Mouse (Mus musculus) kidney, embryonic 16.5 days (tissue): Measurements from ENCODE around the gene Fgfr2. TPM values are rescaled to one million over a fixed set of nuclear protein-coding genes. Genes with fewer than 3 reads are reported as not detected.

ENCODE experiments used
- ATAC-seq: fragments of 200-750 bp; cut with Nextera tagmentation; 2 replicates; pipeline ENCODE4 v1.8.0; 2017; ENCODE audit warnings: moderate TSS enrichment; ENCODE audit not compliant: low FRiP score, low TSS enrichment
- H3K27ac ChIP-seq: fragments of 300-500 bp; sonication (generic); 2 replicates; pipeline ENCODE4 v1.5.1; 2014; ENCODE audit warnings: low read length
- H3K27me3 ChIP-seq: fragments of 300-500 bp; sonication (generic); 2 replicates; pipeline ENCODE4 v1.6.1; 2014; ENCODE audit warnings: low read length, control low read depth, mixed read lengths; ENCODE audit not compliant: insufficient read depth
- H3K36me3 ChIP-seq: fragments of 300-500 bp; sonication (generic); 2 replicates; pipeline ENCODE4 v1.6.1; 2014; ENCODE audit warnings: low read length, control low read depth, mixed read lengths; ENCODE audit not compliant: insufficient read depth
- H3K4me1 ChIP-seq: fragments of 300-500 bp; sonication (generic); 2 replicates; pipeline ENCODE4 v1.6.1; 2014; ENCODE audit warnings: low read length, control low read depth, mixed read lengths; ENCODE audit not compliant: insufficient read depth
- H3K4me2 ChIP-seq: fragments of 300-500 bp; sonication (generic); replicated peaks from 2 replicates; pipeline ENCODE4 v1.6.1; 2014; ENCODE audit warnings: low read depth, low read length
- H3K4me3 ChIP-seq: fragments of 300-500 bp; sonication (generic); 2 replicates; pipeline ENCODE4 v1.5.1; 2014; ENCODE audit warnings: mild to moderate bottlenecking, low read length
- H3K9ac ChIP-seq: fragments of 300-500 bp; sonication (generic); replicated peaks from 2 replicates; pipeline ENCODE4 v1.6.1; 2014; ENCODE audit warnings: low read length
- H3K9me3 ChIP-seq: fragments of 300-500 bp; sonication (generic); 2 replicates; pipeline ENCODE4 v1.6.1; 2016; ENCODE audit warnings: low read length, control low read depth
- WGBS: fragments of 180-500 bp; shearing (Covaris S2); extraction: QIAGEN DNeasy Blood & Tissue Kit; methylation state at CpG from one replicate; pipeline ENCODE4 v1.1.7; 2014; 5-methylcytosine and 5-hydroxymethylcytosine counted together
- polyA plus RNA-seq: library from polyadenylated mRNA; unstranded; fragments of >200 nt; fragmentation: Nextera tagmentation; extraction: Ambion mirVana; gene quantifications from 2 replicates; pipeline ENCODE4 v1.2.1, GENCODE M21; 2015

Gene Fgfr2
- polyA plus RNA-seq, 1 experiment from 2014 or later = 118 TPM

DNA sequence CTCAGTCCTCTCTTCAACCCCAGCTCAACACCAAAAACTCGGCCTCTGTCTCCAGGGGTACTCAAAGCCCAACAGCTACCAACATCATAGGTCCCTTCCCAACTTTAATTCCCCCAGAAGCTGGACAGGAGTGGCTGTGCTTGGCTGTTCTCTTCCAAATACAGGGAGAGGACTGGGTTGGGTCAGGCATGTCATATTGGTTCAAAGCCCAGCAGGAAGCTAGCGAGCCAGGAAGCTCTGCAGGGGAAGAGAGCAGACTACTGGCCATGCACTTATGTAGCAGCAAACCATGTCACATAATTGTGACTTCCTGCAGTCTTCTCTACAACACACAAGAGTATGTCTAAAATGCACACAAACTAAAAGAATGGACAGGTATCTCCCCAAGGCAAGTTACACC lies 321.1 kb downstream of the Fgfr2 start:
- Histone ChIP-seq H3K9ac (no peak overlapping the region), H3K27ac (no peak overlapping the region), H3K9me3 (no peaks in the 10 kb centered on the region), H3K4me3 (no peak overlapping the region), H3K36me3 (no peaks in the 10 kb centered on the region), H3K4me1 (peaks cover 45% of the 10 kb centered on the region), H3K4me2 (no peak overlapping the region), H3K27me3 (no peaks in the 10 kb centered on the region)
- WGBS = 84% methylated on average over 2 of the region's 2 CpGs
- no peak for ATAC-seq

DNA sequence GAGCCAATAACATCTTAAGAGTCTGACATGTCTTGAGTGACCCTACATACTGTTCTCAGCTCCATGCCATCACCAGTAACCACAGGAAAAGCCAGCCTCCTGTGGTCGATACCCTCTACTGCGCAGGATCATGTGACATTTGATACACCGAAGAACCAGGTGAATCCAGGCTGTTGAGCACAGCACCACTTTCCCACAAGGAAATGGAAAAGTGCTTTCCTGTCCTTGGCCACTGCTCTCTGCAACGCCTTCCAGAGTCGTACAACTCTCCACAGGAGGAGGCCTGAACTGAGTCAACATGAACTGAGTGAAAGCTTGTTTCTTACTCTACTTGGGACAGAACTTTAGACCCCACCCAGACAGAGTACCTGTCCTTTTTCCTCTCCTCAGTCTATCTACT lies 321.6 kb downstream of the Fgfr2 start:
- H3K4me1 ChIP-seq = peaks cover 43% of the 10 kb centered on the region
- H3K27me3 ChIP-seq = no peaks in the 10 kb centered on the region
- no peak overlapping the region for H3K9ac ChIP-seq
- no peak overlapping the region for H3K27ac ChIP-seq
- H3K4me3 ChIP-seq = no peak overlapping the region
- no peak overlapping the region for H3K4me2 ChIP-seq
- 71% methylated on average over 5 of the region's 5 CpGs for WGBS
- ATAC-seq = no peak
- H3K36me3 ChIP-seq = no peaks in the 10 kb centered on the region
- H3K9me3 ChIP-seq = no peaks in the 10 kb centered on the region

DNA sequence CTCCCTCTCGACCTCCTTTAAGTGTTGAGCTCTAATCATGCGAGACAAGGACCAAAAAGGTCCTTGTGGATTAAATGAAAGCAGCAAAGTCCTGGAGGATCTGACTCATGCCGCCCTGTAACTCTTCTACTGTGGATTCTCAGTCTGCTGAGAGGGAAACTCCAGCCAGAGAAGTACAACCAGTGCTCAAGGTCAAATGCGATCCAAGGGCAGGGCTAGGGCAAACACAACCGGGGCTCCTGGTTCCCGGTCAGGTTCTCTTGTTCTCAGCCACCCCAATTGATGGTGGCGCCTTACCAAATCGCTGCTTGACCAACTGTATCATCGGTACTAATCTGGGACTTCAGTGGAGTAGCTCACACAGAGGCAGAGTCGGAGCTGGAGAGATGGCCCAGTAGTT lies 322.3 kb downstream of the Fgfr2 start:
- WGBS = 72% methylated on average over 10 of the region's 10 CpGs
- Histone ChIP-seq H3K27me3 (no peaks in the 10 kb centered on the region), H3K4me2 (no peak overlapping the region), H3K9me3 (no peaks in the 10 kb centered on the region), H3K4me1 (peaks cover 40% of the 10 kb centered on the region), H3K4me3 (no peak overlapping the region), H3K36me3 (no peaks in the 10 kb centered on the region), H3K9ac (no peak overlapping the region), H3K27ac (peak overlapping the region; percentile 25)
- no peak for ATAC-seq

DNA sequence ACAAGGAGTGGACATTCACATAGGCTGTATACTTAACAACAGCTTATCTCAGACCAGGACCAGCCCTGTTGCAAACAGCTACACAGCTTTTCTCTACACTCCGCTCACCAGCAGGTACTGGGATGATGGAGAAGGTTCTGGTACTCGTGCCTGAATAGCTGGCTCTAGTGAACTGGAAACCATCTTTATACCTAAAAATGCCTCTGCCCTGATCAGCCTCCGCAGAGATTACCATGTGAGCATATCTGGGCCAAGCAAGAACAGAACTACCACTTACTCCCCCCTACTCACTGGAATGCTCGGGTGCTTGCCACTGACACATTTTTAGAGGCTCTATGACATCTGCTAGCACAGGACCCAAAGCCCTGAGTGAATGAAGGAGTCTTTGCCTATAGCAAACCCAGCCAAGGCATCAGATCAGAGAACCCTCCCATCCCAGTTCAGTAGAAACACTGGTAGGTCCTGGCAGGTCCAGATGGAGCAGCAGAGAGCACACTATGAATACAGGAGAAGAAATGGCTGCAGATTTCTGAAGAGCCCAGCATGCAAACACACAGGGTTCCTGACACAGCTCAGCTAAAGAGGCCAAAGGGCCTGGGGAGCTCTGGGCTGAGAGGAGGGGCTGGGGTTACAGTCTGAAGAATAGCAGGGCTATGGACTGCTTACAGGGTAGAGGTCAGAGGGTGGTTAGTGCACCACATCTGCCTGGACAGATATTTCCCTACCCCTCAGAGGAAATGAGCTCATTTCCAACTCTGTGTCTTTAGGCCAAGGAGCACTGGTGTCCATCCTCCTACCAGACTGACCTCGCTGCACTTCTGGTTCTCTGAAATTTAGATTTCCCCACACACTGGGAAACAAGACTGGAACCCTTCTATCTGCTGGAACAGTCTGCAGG lies 323.8 kb downstream of the Fgfr2 start:
- whole genome bisulfite sequencing = 83% methylated on average over 5 of the region's 5 CpGs
- H3K27ac ChIP-seq = peak overlapping the region; percentile 25; the same call in 1 of the 2 replicates
- 0 out of 2 replicates have a peak, but pooled peaks have one; percentile 10 for ATAC-seq
- H3K36me3 ChIP-seq = no peaks in the 10 kb centered on the region
- H3K4me2 ChIP-seq = no peak overlapping the region
- H3K9me3 ChIP-seq = no peaks in the 10 kb centered on the region
- H3K27me3 ChIP-seq = no peaks in the 10 kb centered on the region
- H3K9ac ChIP-seq = no peak overlapping the region
- H3K4me3 ChIP-seq = no peak overlapping the region
- H3K4me1 ChIP-seq = peaks cover 35% of the 10 kb centered on the region

DNA sequence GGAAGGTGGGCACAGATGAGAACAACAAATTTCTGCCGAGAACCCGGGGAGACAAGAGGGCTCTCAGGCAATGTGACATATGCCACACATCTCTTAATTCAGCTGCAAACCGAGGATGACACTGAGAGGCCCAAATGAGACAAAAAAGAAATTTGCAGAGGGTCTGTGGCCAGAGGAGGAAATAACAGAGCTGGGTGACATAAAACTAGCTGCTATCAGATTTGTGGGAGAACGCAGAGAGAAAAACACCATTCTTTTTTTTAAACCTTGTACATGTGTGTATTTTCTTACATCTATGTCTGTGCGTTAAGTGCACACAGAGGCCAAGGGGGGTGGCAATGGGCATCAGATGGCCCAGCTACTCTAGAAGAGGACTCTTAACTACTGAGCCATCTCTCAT lies 328.0 kb downstream of the Fgfr2 start:
- WGBS = 90% methylated on average over 5 of the region's 5 CpGs
- no peaks in the 10 kb centered on the region for H3K36me3 ChIP-seq
- no peak overlapping the region for H3K9ac ChIP-seq
- no peaks in the 10 kb centered on the region for H3K9me3 ChIP-seq
- no peak overlapping the region for H3K27ac ChIP-seq
- ATAC-seq = no peak
- no peak overlapping the region for H3K4me2 ChIP-seq
- no peaks in the 10 kb centered on the region for H3K27me3 ChIP-seq
- peaks cover 23% of the 10 kb centered on the region for H3K4me1 ChIP-seq
- no peak overlapping the region for H3K4me3 ChIP-seq

DNA sequence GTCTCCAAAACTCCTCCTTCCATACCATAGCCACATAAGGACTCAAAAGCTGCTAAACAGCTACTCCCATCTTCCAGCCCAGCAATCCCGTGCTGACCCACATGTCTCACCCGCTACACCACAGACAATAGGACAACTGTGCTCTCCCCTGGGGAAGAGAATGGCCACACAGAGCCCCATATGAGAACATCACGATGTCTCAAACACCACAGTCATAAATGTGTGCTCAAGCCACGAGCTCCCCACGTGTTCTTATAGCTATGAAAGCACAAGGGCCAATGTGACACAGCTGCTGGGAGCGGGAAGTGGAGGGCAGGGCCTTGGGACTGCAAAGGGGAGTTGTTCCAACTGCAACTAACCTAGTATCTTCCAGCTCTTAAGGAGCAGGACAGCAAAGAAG lies 329.7 kb downstream of the Fgfr2 start:
- WGBS = 53% methylated on average over 6 of the region's 6 CpGs
- H3K9me3 ChIP-seq = no peaks in the 10 kb centered on the region
- H3K36me3 ChIP-seq = no peaks in the 10 kb centered on the region
- no peaks in the 10 kb centered on the region for H3K27me3 ChIP-seq
- H3K4me3 ChIP-seq = no peak overlapping the region
- H3K4me1 ChIP-seq = peaks cover 16% of the 10 kb centered on the region
- H3K9ac ChIP-seq = no peak overlapping the region
- H3K4me2 ChIP-seq = no peak overlapping the region
- no peak overlapping the region for H3K27ac ChIP-seq
- 0 out of 2 replicates have a peak, but pooled peaks have one; percentile 32 for ATAC-seq

DNA sequence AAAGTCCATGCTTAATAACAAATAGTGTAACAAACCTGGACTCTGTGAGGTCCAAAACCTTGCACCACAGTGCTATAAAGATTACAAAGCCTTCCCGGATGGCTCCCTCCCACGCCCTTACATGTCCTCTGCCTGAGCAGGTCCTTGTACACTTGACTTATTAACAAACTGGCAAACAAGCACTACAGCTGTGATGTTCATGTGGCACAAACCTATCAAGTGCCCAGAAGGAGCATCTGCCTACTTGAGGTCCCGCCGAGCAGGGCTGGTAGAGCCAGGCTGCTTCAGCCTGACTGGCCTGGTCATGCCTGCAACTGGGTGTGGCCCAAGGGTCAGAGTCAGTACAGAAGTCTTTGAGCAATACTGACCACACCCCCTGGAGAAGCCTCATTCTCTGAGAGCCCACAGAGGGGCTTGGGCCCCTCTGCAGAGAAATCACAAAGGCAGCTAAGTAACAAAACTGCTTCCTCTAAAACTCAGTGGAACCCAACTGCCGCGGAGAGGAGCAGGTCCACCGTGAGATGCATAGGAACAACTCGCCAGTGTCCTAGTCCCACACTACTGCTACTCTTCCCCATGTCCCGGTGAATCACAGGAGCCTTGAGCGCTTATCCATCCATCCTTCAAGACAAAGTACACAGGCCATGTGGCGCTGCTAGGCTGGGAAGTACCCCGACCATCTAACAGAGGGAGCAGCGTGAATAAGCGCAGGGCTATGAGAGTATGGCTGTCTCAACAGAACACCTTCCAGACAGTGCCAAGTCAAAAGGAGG lies 332.5 kb downstream of the Fgfr2 start:
- no peaks in the 10 kb centered on the region for H3K36me3 ChIP-seq
- ATAC-seq = no peak
- H3K4me1 ChIP-seq = peaks cover 32% of the 10 kb centered on the region
- WGBS = 85% methylated on average over 14 of the region's 14 CpGs
- H3K9me3 ChIP-seq = no peaks in the 10 kb centered on the region
- no peak overlapping the region for H3K4me3 ChIP-seq
- H3K9ac ChIP-seq = no peak overlapping the region
- no peaks in the 10 kb centered on the region for H3K27me3 ChIP-seq
- H3K4me2 ChIP-seq = no peak overlapping the region
- no peak overlapping the region for H3K27ac ChIP-seq

DNA sequence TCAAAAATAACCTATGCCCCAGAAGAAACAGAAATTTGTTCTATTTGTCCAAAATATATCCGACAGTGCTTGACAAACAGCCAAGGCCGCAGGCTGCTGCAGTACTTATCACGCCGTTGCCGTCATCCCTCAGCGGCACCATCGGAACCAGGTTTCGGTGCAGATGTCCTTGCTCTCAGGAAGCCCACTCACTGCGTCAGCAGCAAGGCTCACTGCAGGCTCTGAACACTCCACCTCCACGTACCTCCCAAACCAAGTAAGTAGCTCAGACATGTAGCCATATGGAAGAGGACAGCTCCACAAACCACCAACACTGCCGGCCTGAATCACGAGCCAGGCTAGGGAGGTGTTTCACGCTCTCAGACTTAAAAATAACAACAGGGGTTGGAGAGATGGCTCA lies 334.3 kb downstream of the Fgfr2 start:
- WGBS = 91% methylated on average over 13 of the region's 13 CpGs
- Histone ChIP-seq H3K4me2 (no peak overlapping the region), H3K27ac (no peak overlapping the region), H3K27me3 (no peaks in the 10 kb centered on the region), H3K4me3 (no peak overlapping the region), H3K9ac (no peak overlapping the region), H3K36me3 (no peaks in the 10 kb centered on the region), H3K4me1 (peaks cover 42% of the 10 kb centered on the region), H3K9me3 (no peaks in the 10 kb centered on the region)
- ATAC-seq = no peak

DNA sequence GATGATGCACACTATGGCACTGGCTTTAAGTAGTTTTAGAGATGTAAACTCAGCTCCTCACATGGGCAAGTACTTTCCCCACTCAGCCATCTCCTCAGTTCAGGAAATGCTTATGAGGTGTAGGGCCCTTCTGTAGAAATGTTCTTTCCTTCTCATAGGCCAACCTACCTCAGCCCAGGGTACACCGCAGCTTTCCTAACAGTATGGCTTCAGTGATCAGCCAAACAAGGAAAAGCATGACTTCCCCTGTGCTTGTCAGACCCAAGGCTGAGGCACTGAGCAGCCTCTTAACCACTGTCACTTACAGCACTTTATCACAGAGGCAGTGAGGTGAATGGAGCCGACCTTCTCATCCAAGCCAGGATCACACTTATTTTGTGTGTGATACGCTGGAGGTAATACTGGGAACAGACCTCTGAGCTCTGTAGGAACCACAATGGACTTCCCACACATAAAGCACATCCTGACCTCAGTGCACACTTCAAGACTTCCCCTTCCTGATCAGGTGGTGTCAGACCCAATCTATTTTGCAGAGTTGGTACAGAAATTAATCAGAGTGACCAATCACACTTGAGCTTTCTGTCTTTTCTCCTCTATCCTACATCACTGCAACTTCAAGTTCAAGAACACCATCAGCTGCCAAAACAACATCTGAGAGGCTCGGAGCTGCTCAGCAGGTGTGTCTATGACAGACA lies 335.5 kb downstream of the Fgfr2 start:
- WGBS = 81% methylated on average over 4 of the region's 4 CpGs
- peak overlapping the region; percentile 46; the same call in 1 of the 2 replicates for H3K27ac ChIP-seq
- no peak overlapping the region for H3K9ac ChIP-seq
- no peaks in the 10 kb centered on the region for H3K36me3 ChIP-seq
- H3K4me1 ChIP-seq = peaks cover 39% of the 10 kb centered on the region
- H3K4me2 ChIP-seq = no peak overlapping the region
- no peaks in the 10 kb centered on the region for H3K27me3 ChIP-seq
- no peak for ATAC-seq
- H3K9me3 ChIP-seq = no peaks in the 10 kb centered on the region
- H3K4me3 ChIP-seq = no peak overlapping the region
